Mouse (Mus musculus): ENCODE data around the gene Tssk1. TPM values are rescaled to one million over a fixed set of nuclear protein-coding genes. Genes with fewer than 3 reads are reported as not detected.

Tssk1 gene
- total RNA-seq, 2 experiments from 2014 or later, result not detected

- no peak for ATAC-seq (replicated peaks; ENCODE audit: low FRiP score, poor library complexity, severe bottlenecking)
Observed at GRCm38 (mm10) chr16:17938187-17938586, 44.2 kb downstream of the Tssk1 start.

- peak; percentile 92 for ATAC-seq (replicated peaks; ENCODE audit: low FRiP score, poor library complexity, severe bottlenecking)
Observed at GRCm38 (mm10) chr16:17938821-17939220, 44.8 kb downstream of the Tssk1 start.

GRCm38 (mm10) chr16:17939255-17939751 lies 45.3 kb downstream of the Tssk1 start:
- peak; percentile 80 for ATAC-seq (replicated peaks; ENCODE audit: low FRiP score, poor library complexity, severe bottlenecking)

- no peak for ATAC-seq (replicated peaks; ENCODE audit: low FRiP score, poor library complexity, severe bottlenecking)
Observed at GRCm38 (mm10) chr16:17943466-17943865, 49.4 kb downstream of the Tssk1 start.

- no peak for ATAC-seq (replicated peaks; ENCODE audit: low FRiP score, poor library complexity, severe bottlenecking)
Observed at GRCm38 (mm10) chr16:17945081-17945831, 51.2 kb downstream of the Tssk1 start.

Other genes starting within 250 kb of the Tssk1 start
- not detected in 2 replicates for gene Ccdc74a, start 247.8 kb upstream of the Tssk1 start, total RNA-seq (2015; ENCODE audit: low replicate concordance)
- 0.60 and 1.7 TPM in 2 replicates for gene Ccdc74a, start 247.8 kb upstream of the Tssk1 start, total RNA-seq (2017; ENCODE audit: low replicate concordance)
- 15.5 and 30.0 TPM in 2 replicates for gene Med15, start 161.3 kb upstream of the Tssk1 start, total RNA-seq (2015; ENCODE audit: low replicate concordance)
- gene Med15, start 161.3 kb upstream of the Tssk1 start, total RNA-seq (2017; ENCODE audit: low replicate concordance), result 16.7 and 20.7 TPM in 2 replicates
- gene Klhl22, start 134.6 kb upstream of the Tssk1 start, total RNA-seq (2015; ENCODE audit: low replicate concordance), result 2.1 and 2.5 TPM in 2 replicates
- gene Klhl22, start 134.6 kb upstream of the Tssk1 start, total RNA-seq (2017; ENCODE audit: low replicate concordance), result 4.3 and 9.0 TPM in 2 replicates
- gene Scarf2, start 96.9 kb upstream of the Tssk1 start, total RNA-seq (2015; ENCODE audit: low replicate concordance), result not detected in 2 replicates
- gene Scarf2, start 96.9 kb upstream of the Tssk1 start, total RNA-seq (2017; ENCODE audit: low replicate concordance), result not detected in 2 replicates
- not detected in 2 replicates for gene B830017H08Rik, start 61.1 kb upstream of the Tssk1 start, total RNA-seq (2015; ENCODE audit: low replicate concordance)
- not detected in 2 replicates for gene B830017H08Rik, start 61.1 kb upstream of the Tssk1 start, total RNA-seq (2017; ENCODE audit: low replicate concordance)
- gene Car15, start 55.9 kb upstream of the Tssk1 start, total RNA-seq (2015; ENCODE audit: low replicate concordance), result 2.5 TPM in 1 of 2 replicates, not detected in the other
- gene Car15, start 55.9 kb upstream of the Tssk1 start, total RNA-seq (2017; ENCODE audit: low replicate concordance), result 1.3 TPM in 1 of 2 replicates, not detected in the other
- gene Gm20518, start 2.6 kb upstream of the Tssk1 start, total RNA-seq (2015; ENCODE audit: low replicate concordance), result 1.0 TPM in 1 of 2 replicates, not detected in the other
- 0.68 TPM in 1 of 2 replicates, not detected in the other for gene Gm20518, start 2.6 kb upstream of the Tssk1 start, total RNA-seq (2017; ENCODE audit: low replicate concordance)
- 2.1 and 26.1 TPM in 2 replicates for gene Dgcr2, start 4.3 kb downstream of the Tssk1 start, total RNA-seq (2015; ENCODE audit: low replicate concordance)
- gene Dgcr2, start 4.3 kb downstream of the Tssk1 start, total RNA-seq (2017; ENCODE audit: low replicate concordance), result 11.6 and 13.8 TPM in 2 replicates
- not detected in 2 replicates for gene Tssk2, start 4.4 kb downstream of the Tssk1 start, total RNA-seq (2015; ENCODE audit: low replicate concordance)
- gene Tssk2, start 4.4 kb downstream of the Tssk1 start, total RNA-seq (2017; ENCODE audit: low replicate concordance), result not detected in 2 replicates
- gene Ess2, start 17.1 kb downstream of the Tssk1 start, total RNA-seq (2015; ENCODE audit: low replicate concordance), result 1.7 TPM in 1 of 2 replicates, not detected in the other
- gene Ess2, start 17.1 kb downstream of the Tssk1 start, total RNA-seq (2017; ENCODE audit: low replicate concordance), result 6.0 and 8.4 TPM in 2 replicates
- not detected in 2 replicates for gene Gsc2, start 20.8 kb downstream of the Tssk1 start, total RNA-seq (2015; ENCODE audit: low replicate concordance)
- gene Gsc2, start 20.8 kb downstream of the Tssk1 start, total RNA-seq (2017; ENCODE audit: low replicate concordance), result not detected in 2 replicates
- 5.4 and 6.9 TPM in 2 replicates for gene Slc25a1, start 34.0 kb downstream of the Tssk1 start, total RNA-seq (2015; ENCODE audit: low replicate concordance)
- 8.6 and 13.7 TPM in 2 replicates for gene Slc25a1, start 34.0 kb downstream of the Tssk1 start, total RNA-seq (2017; ENCODE audit: low replicate concordance)
- not detected in 2 replicates for gene Vpreb2, start 86.2 kb downstream of the Tssk1 start, total RNA-seq (2015; ENCODE audit: low replicate concordance)
- not detected in 2 replicates for gene Vpreb2, start 86.2 kb downstream of the Tssk1 start, total RNA-seq (2017; ENCODE audit: low replicate concordance)
- gene Dgcr6, start 158.6 kb downstream of the Tssk1 start, total RNA-seq (2015; ENCODE audit: low replicate concordance), result 0.96 and 7.9 TPM in 2 replicates
- 1.6 and 6.6 TPM in 2 replicates for gene Dgcr6, start 158.6 kb downstream of the Tssk1 start, total RNA-seq (2017; ENCODE audit: low replicate concordance)
- 3.3 and 6.3 TPM in 2 replicates for gene Prodh, start 196.0 kb downstream of the Tssk1 start, total RNA-seq (2015; ENCODE audit: low replicate concordance)
- gene Prodh, start 196.0 kb downstream of the Tssk1 start, total RNA-seq (2017; ENCODE audit: low replicate concordance), result 4.7 and 7.4 TPM in 2 replicates
- gene Rtn4r, start 233.4 kb downstream of the Tssk1 start, total RNA-seq (2015; ENCODE audit: low replicate concordance), result 0.42 and 0.96 TPM in 2 replicates
- gene Rtn4r, start 233.4 kb downstream of the Tssk1 start, total RNA-seq (2017; ENCODE audit: low replicate concordance), result not detected in 2 replicates

All from erythroblast, adult 5-6 weeks (primary cell).